Mouse (Mus musculus) CD4-positive helper T cell, adult 2 months (primary cell): Measurements from ENCODE around the gene Rnf220.

Source experiments
- DNase-seq: peaks from one replicate; pipeline ENCODE4 v3.0.0-alpha.2; 2012; ENCODE audit warnings: low read depth, missing footprints, low spot score

The Rnf220 gene

DNA sequence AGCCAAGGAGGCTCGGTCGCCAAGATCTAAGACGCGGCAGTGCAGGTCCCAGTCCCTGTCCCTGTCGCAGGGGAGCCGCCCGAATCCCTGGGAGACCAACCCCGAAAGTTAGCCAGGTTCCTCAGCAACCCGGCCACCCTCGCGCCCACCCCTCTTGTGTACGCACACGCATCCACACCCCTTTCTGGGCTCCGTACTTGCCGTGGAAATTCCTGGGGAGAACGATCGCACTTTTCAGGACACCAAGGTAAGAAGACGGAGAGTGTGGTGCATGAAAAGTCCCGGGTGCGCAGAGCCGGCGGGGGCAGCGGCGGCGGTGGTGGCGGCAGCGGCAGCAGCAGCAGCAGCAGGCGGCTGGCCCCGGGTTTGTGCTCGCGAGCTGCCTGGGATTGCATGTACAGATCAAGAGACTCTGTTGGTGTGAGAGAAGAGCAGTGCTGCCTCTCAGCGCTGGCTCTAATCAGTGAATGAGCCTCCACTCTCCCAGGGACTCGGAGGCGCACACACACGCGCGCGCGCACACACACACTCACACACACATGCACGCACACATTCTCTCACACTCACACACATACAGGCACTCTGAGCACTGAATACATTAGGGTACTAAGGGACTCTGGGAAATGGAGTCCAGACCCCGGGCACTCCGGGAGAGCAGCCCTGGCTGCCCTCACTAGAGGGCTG is at the start of gene Rnf220:
TSS of gene Rnf220 (minus strand) at position 571 of the 684 bp plus-strand sequence.
- peak; percentile 25 for DNase-seq

DNA sequence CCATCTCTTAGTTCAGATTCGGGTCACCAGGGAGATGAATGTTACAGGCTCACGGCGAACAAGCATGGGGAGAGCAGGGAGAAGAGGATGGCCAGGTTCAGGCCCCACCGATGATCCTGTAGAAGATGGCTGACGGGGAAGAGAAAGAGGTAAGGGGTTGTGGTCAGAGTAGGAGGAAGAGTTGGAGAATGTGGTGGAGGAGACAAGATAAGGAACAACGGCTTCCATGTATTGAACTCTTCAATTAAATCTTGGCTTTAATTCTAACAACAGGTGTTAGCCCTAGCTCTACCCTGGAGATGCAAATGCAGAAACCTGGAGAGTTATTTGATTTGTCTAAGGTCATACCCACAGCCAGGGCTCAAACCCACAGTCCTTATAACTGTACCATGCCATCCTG is 49.8 kb upstream of the Rnf220 start:
- DNase-seq = no peak

DNA sequence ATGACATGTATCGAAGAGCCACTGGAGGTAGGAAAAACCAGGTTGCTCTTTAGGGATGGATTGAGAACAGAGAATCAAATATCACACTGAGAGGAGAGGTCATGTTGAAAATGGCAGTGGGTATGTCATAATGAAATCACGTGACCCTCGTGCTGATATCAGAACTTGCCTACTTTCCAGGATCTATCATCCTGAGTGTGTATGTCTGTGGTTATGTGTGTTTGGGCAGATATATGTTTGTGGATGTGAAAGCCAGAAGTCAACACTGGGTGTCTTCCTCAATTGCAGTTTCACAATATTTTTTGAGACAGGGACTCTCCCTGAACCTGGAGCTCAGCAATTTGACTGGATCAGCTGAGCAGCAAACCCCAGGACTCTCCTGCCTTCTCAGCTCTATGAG is 48.6 kb upstream of the Rnf220 start:
- no peak for DNase-seq

GRCm38 (mm10) chr4:117540571-117540970 is 43.7 kb upstream of the Rnf220 start:
- DNase-seq = no peak

GRCm38 (mm10) chr4:117539329-117539980 is 42.6 kb upstream of the Rnf220 start:
- DNase-seq = no peak

- DNase-seq = no peak
Measured at GRCm38 (mm10) chr4:117537002-117537401, 40.1 kb upstream of the Rnf220 start.

DNA sequence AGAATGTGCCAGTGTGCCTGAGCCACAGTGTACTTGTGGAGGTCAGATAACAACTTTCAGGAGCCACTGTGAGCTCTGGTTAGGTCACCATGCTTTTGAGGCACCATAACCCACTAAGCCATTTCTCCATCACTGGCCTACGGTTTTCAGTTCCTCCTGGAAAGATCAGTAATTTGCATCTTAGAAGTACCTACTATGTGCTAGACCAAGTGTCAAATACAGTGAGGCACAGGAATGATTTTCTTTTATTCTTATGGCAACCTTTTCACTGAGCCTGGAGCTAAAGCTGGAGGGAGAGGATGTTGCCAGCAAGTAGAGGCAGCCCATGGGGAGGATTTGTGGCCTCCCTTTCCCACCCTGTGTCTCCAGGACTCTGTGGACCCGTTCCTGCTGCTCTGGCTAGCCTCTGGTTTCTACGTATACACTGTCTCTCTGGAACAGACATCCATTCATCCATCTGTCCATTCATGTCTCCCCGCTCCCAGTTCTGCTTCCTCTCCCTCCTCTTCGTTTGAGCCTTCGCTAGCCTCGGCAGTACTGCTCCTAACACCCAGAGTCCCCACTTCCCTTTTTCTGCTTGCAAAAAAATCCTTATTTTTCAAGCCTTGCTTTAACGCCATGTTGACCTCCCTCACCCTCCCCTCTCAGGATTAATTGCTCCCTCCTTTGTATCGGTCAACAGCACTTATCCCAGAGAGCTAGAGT is 38.8 kb upstream of the Rnf220 start:
- DNase-seq = no peak

DNA sequence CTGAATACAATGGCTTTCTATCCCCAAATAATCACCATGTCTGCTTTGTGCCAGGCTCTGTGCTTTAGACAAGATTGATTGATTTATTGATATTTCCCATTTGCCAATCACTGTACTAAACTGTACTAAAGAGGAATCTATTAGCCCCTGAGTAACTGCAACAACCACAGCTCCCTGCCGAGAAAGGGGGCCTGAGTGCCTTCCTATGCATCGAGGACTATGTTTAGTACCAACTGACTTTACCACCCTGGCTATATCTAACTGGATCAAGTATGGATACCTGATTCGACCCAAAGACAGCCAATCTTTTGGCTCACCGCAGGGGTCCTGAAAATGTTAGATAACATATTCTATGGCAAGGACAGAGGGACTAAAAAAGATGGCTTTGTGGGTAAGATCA is 33.0 kb upstream of the Rnf220 start:
- no peak for DNase-seq

GRCm38 (mm10) chr4:117527952-117528351 is 31.1 kb upstream of the Rnf220 start:
- DNase-seq = peak; percentile 41

GRCm38 (mm10) chr4:117527116-117527899 is 30.5 kb upstream of the Rnf220 start:
- DNase-seq = no peak

DNA sequence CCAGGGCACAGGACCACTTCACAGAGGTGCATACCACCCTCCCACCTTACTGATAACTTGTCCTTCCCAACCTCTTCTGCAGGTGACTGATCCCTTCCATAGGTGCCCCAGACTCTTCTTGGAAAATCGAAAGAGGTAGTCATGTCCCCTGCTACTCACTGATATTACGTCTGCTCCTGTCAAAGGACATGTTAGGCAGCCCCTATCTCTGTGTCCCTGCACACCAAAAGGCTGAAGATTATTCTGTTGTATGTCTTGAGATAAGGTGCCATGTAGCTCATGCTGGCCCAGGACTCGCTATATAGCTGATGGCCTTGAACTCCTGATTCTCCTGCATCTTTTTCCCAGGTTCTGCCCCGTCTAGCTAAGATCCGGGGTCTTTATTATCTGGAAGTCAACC is 29.1 kb upstream of the Rnf220 start:
- no peak for DNase-seq

DNA sequence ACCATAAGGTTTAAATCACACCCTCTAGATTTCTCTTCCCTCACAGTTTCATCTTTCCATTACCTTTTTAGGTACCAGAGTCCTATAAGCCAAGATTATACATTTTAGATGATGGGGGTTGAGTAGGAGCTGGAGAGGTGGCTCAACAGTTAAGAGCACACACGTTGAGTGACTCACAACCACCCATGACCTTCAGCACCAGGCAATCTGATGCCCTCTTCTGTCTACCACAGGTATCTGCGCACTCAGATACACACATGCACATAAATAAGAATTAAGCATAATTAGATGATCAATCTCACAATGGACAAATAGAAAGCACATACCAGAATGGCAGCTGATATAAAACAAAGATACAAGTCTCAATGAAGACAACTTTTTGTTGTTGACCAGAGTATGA is 24.5 kb upstream of the Rnf220 start:
- DNase-seq = no peak

DNA sequence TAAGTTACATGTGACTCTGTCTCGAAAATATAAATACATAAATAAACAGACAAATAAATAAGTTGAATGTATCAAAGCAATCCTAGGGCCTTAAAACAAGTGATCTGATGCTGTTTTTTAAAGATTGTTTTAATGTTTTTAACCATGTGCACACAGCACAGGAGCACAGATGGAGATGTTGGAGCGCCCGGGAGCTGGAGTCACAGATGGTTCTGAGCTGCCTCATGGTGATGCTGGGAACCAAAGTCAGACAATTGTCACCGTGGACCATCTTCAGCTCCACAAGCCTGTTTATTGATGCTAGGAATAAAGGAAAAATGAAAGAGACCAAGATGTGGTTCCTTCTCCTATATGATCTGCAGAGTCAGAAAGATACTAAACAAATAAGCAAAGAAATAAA is 21.4 kb upstream of the Rnf220 start:
- no peak for DNase-seq

- no peak for DNase-seq
Measured at GRCm38 (mm10) chr4:117499043-117499442, 2.2 kb upstream of the Rnf220 start.

DNA sequence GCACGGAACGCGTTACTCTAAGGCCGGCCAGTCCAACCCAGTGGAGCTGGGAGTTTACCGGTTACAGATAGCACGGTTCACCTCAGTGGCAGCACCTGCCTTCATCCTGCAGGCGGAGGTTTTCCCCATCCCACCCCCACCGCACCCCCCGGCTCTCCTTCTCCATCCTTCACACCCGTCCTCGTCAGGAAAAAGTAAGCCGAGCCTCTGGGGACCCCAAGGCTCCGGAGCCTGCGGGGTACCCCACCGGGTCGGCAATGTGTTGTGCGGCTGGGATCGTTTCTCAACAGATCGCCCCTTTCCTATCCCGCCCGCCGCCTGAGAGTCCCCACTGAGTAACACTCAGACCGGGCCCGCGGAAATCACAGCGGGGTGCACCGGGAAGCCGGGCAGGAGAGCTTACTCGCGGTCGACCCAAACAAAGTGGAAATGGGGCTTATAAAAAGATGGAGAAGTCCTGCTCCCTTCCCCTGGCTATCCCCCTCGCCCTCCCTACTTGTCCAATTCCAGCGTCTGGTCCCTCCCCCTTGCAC is 917 bp downstream of the Rnf220 start:
- no peak for DNase-seq

DNA sequence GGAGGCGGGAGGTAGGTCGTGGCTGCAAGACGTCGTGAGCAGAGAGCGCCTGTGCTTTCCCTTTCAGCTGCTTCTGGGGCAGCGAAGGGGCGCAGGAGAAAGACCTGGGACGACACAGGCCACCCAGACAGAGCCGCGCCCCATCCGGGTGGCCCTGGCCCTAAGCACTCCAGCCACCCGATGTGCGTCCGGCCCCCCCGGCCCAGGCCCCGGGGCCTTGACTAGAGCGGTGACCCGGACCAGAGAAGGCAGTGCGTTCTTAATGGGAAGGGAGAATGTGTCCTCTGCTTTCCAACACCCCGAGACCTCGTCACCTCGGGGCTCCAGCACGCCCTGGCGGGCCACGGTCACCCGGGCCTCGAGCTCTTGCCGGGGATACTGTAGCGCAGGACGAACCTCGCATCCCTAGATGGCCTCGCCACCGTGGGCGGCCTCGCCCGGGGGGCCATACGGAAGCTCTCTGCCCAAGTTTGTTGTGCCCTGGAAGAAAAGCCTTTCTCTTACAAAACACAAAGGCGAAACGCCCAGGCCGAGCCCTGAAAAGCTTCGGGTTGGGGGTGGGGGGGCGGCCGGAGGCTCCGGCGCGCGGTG is 1.8 kb downstream of the Rnf220 start:
- DNase-seq = peak; percentile 38

- peak; percentile 22 for DNase-seq
Measured at GRCm38 (mm10) chr4:117493905-117494851, 2.7 kb downstream of the Rnf220 start.

DNA sequence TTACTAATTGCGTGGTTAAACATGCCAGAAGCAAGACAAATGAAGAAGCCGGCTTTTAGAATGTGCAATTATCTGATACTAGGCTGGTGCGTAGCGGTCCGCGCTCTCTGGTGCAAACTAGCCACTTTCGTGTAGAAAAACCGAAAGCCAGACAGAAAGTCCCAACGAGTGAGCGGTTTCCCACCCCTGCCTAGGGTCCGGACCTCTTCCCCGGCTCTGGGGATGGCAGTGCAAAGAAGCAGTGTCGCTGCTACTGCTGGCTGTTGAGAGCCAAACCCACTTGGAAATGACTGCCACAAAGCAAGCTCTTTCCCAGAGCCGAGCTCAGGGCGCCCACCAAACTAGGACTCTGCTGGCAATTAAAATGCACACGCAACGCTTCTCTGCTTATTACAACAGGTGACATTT is 3.7 kb downstream of the Rnf220 start:
- no peak for DNase-seq

- no peak for DNase-seq
Measured at GRCm38 (mm10) chr4:117491840-117492239, 5.0 kb downstream of the Rnf220 start.

DNA sequence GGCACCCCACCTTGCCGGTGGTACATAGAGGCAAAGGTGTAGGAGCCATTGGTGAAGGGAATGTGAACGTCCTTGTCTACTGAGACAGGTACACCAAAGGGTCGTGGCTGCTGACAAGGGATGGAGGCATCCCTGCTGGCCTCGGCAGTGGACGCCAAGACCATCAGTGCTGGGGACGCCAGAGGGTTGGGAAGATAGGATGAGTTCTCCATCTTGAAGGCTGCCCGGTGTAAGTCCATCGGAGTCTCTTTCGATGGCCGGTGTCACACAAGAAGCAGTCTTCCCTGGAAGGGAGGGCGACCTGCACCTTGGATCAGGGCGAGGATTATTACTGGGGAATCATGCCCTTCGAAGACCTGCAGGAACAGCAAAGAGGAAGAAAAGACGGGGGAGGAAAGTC is 6.9 kb downstream of the Rnf220 start:
- no peak for DNase-seq
